Mouse (Mus musculus): ENCODE measurements around the gene Noxo1.

- TF ChIP-seq MYOG (IDR thresholded peaks at IDR 0.05; ENCODE audit: control insufficient read depth, extremely low read depth, insufficient read length) (no peak), CTCF (IDR thresholded peaks at IDR 0.05; ENCODE audit: control insufficient read depth, insufficient read depth, insufficient read length) (no peak), USF1 (IDR thresholded peaks at IDR 0.05; ENCODE audit: low read depth) (no peak), MAX (IDR thresholded peaks at IDR 0.05) (no peak), MYOD1 (IDR thresholded peaks at IDR 0.05; ENCODE audit: control insufficient read depth, insufficient read length, low read depth) (no peak), CEBPB (IDR thresholded peaks at IDR 0.05; ENCODE audit: low read depth) (no peak), FOSL1 (IDR thresholded peaks at IDR 0.05; ENCODE audit: insufficient read depth, low read length, poor library complexity, severe bottlenecking) (no peak)
These were observed 47.2 kb upstream of the Noxo1 start for GRCm38 (mm10) chr17:24648731-24649377.

All from C2C12 (cell line).